Mouse (Mus musculus) forebrain, embryonic 14.5 days (tissue): Measurements from ENCODE around the gene Azin2. TPM values are rescaled to one million over a fixed set of nuclear protein-coding genes. Genes with fewer than 3 reads are reported as not detected.

ENCODE experiments used
- ATAC-seq: fragments of 200-750 bp; cut with Nextera tagmentation; 2 replicates; pipeline ENCODE4 v1.8.0; 2017; ENCODE audit warnings: mild to moderate bottlenecking, moderate library complexity
- DNase-seq: peaks from one replicate; pipeline ENCODE4 v3.0.0-alpha.2; 2015; ENCODE audit warnings: low spot score
- H3K27ac ChIP-seq: fragments of 300-500 bp; sonication (generic); 2 replicates; pipeline ENCODE4 v1.5.1; 2014; ENCODE audit warnings: low read depth, mild to moderate bottlenecking, control low read depth, low read length, moderate library complexity
- H3K27me3 ChIP-seq: fragments of 300-500 bp; sonication (generic); replicated peaks from 2 replicates; pipeline ENCODE4 v1.6.1; 2014; ENCODE audit warnings: low read length, control low read depth, mixed read lengths; ENCODE audit not compliant: control insufficient read depth, insufficient read depth
- H3K36me3 ChIP-seq: fragments of 300-500 bp; sonication (generic); 2 replicates; pipeline ENCODE4 v1.6.1; 2014; ENCODE audit warnings: low read length, control low read depth; ENCODE audit not compliant: control insufficient read depth, insufficient read depth
- H3K4me1 ChIP-seq: fragments of 300-500 bp; sonication (generic); 2 replicates; pipeline ENCODE4 v1.6.1; 2014; ENCODE audit warnings: antibody characterized with exemption, low read length, control low read depth; ENCODE audit not compliant: control insufficient read depth, insufficient read depth
- H3K4me2 ChIP-seq: fragments of 300-500 bp; sonication (generic); 2 replicates; pipeline ENCODE4 v1.6.1; 2014; ENCODE audit warnings: mild to moderate bottlenecking, control low read depth, low read length
- H3K4me3 ChIP-seq: fragments of 300-500 bp; sonication (generic); 2 replicates; pipeline ENCODE4 v1.5.1; 2014; ENCODE audit warnings: low read depth, low read length, control low read depth
- H3K9ac ChIP-seq: fragments of 300-500 bp; sonication (generic); 2 replicates; pipeline ENCODE4 v1.6.1; 2014; ENCODE audit warnings: mild to moderate bottlenecking, low read length, control low read depth, moderate library complexity
- H3K9me3 ChIP-seq: fragments of 300-500 bp; sonication (generic); replicated peaks from 2 replicates; pipeline ENCODE4 v1.6.1; 2016; ENCODE audit warnings: low read length, control low read depth, mixed read lengths; ENCODE audit not compliant: control insufficient read depth
- WGBS: fragments of 180-500 bp; shearing (Covaris S2); extraction: QIAGEN DNeasy Blood & Tissue Kit; methylation state at CpG from one replicate; pipeline ENCODE4 v1.1.7; 2014; 5-methylcytosine and 5-hydroxymethylcytosine counted together
- polyA plus RNA-seq: library from polyadenylated mRNA; unstranded; fragments of >200 nt; fragmentation: Nextera tagmentation; extraction: Ambion mirVana; gene quantifications from 2 replicates; pipeline ENCODE4 v1.2.1, GENCODE M21; 2014

The Azin2 gene
- polyA plus RNA-seq, 1 experiment from 2014 or later: 11.7 TPM

- Histone ChIP-seq H3K4me2 (no peak overlapping the region), H3K27ac (no peak overlapping the region), H3K9me3 (no peaks in the 10 kb centered on the region), H3K4me3 (no peak overlapping the region), H3K9ac (no peak overlapping the region), H3K4me1 (peaks cover 15% of the 10 kb centered on the region), H3K27me3 (no peaks in the 10 kb centered on the region), H3K36me3 (0 out of 2 replicates have a peak, but pooled peaks cover 6% of the 10 kb centered on the region)
- ATAC-seq (no peak), DNase-seq (no peak)
- 91% methylated on average over 8 of the region's 8 CpGs for WGBS
Measured at GRCm38 (mm10) chr4:128902390-128902789, 59.9 kb downstream of the Azin2 start.

- 87% methylated on average over 14 of the region's 14 CpGs for WGBS
- Histone ChIP-seq H3K9me3 (no peaks in the 10 kb centered on the region), H3K27ac (0 out of 2 replicates have a peak overlapping the region, but pooled peaks have one; percentile 90), H3K4me1 (peaks cover 15% of the 10 kb centered on the region), H3K36me3 (0 out of 2 replicates have a peak, but pooled peaks cover 6% of the 10 kb centered on the region), H3K4me2 (no peak overlapping the region), H3K9ac (no peak overlapping the region), H3K27me3 (no peaks in the 10 kb centered on the region), H3K4me3 (no peak overlapping the region)
- no peak for DNase-seq
- ATAC-seq: no peak
Measured at GRCm38 (mm10) chr4:128900484-128900883, 61.8 kb downstream of the Azin2 start.

- Histone ChIP-seq H3K36me3 (0 out of 2 replicates have a peak, but pooled peaks cover 6% of the 10 kb centered on the region), H3K27ac (peak overlapping the region; percentile 90), H3K4me3 (no peak overlapping the region), H3K27me3 (no peaks in the 10 kb centered on the region), H3K4me1 (peaks cover 15% of the 10 kb centered on the region), H3K9ac (peak overlapping the region; percentile 58), H3K4me2 (peak overlapping the region; percentile 16; the same call in 1 of the 2 replicates), H3K9me3 (no peaks in the 10 kb centered on the region)
- DNase-seq (peak; percentile 96), ATAC-seq (peak; percentile 94)
- WGBS: 0% methylated on average over 6 of the region's 6 CpGs
Measured at GRCm38 (mm10) chr4:128899332-128899731, 62.9 kb downstream of the Azin2 start.

- Histone ChIP-seq H3K36me3 (0 out of 2 replicates have a peak, but pooled peaks cover 6% of the 10 kb centered on the region), H3K27ac (0 out of 2 replicates have a peak overlapping the region, but pooled peaks have one; percentile 90), H3K4me3 (no peak overlapping the region), H3K9ac (no peak overlapping the region), H3K27me3 (no peaks in the 10 kb centered on the region), H3K4me1 (peaks cover 15% of the 10 kb centered on the region), H3K4me2 (no peak overlapping the region), H3K9me3 (no peaks in the 10 kb centered on the region)
- DNase-seq: no peak
- ATAC-seq: no peak
- WGBS: 28% methylated on average over 7 of the region's 7 CpGs
Measured at GRCm38 (mm10) chr4:128897911-128898421, 64.3 kb downstream of the Azin2 start.

GRCm38 (mm10) chr4:128896667-128897066 lies 65.6 kb downstream of the Azin2 start:
- Histone ChIP-seq H3K36me3 (no peaks in the 10 kb centered on the region), H3K27ac (no peak overlapping the region), H3K4me3 (no peak overlapping the region), H3K9me3 (no peaks in the 10 kb centered on the region), H3K4me1 (peaks cover 15% of the 10 kb centered on the region), H3K27me3 (no peaks in the 10 kb centered on the region), H3K4me2 (no peak overlapping the region), H3K9ac (no peak overlapping the region)
- WGBS: 93% methylated on average over 10 of the region's 10 CpGs
- no peak for ATAC-seq
- DNase-seq: no peak

GRCm38 (mm10) chr4:128895841-128896240 lies 66.4 kb downstream of the Azin2 start:
- DNase-seq (no peak), ATAC-seq (no peak)
- no peaks in the 10 kb centered on the region for H3K27me3 ChIP-seq
- no peaks in the 10 kb centered on the region for H3K36me3 ChIP-seq
- peaks cover 15% of the 10 kb centered on the region for H3K4me1 ChIP-seq
- H3K27ac ChIP-seq: no peak overlapping the region
- no peak overlapping the region for H3K4me3 ChIP-seq
- H3K9ac ChIP-seq: no peak overlapping the region
- WGBS: 97% methylated on average over 4 of the region's 4 CpGs
- H3K9me3 ChIP-seq: no peaks in the 10 kb centered on the region
- H3K4me2 ChIP-seq: no peak overlapping the region

GRCm38 (mm10) chr4:128894112-128894511 lies 68.1 kb downstream of the Azin2 start:
- Histone ChIP-seq H3K27ac (no peak overlapping the region), H3K4me1 (peaks cover 6% of the 10 kb centered on the region), H3K4me2 (no peak overlapping the region), H3K36me3 (no peaks in the 10 kb centered on the region), H3K9me3 (no peaks in the 10 kb centered on the region), H3K27me3 (no peaks in the 10 kb centered on the region), H3K4me3 (no peak overlapping the region), H3K9ac (no peak overlapping the region)
- 81% methylated on average over 12 of the region's 12 CpGs for WGBS
- ATAC-seq: no peak
- no peak for DNase-seq

GRCm38 (mm10) chr4:128892188-128892587 lies 70.1 kb downstream of the Azin2 start:
- WGBS: 74% methylated on average over 6 of the region's 6 CpGs

DNA sequence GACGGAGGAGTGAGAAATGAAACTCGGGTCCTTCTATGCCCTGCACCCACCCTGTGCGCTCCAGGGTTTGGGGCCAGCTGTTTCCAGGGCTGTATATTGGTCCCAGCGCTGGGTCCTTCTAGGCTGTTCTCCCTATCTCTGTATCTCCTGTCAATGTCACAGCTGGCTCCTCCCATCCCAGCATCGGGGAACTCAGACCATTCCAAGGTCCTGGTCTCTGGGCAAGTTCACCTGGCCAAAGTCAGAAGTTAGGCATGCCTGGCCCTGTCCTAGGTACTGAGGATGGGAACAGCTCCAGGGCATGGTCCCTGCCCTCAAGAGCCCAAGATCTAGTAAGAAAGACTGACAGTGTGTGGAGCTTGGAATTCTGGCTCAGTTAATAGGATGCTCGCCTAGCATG lies 70.5 kb downstream of the Azin2 start:
- H3K27me3 ChIP-seq: no peaks in the 10 kb centered on the region
- H3K4me2 ChIP-seq: no peak overlapping the region
- H3K9ac ChIP-seq: no peak overlapping the region
- no peak overlapping the region for H3K27ac ChIP-seq
- no peak for DNase-seq
- WGBS: 84% methylated on average over 6 of the region's 6 CpGs
- H3K36me3 ChIP-seq: no peaks in the 10 kb centered on the region
- ATAC-seq: no peak
- H3K4me3 ChIP-seq: no peak overlapping the region
- no peaks in the 10 kb centered on the region for H3K9me3 ChIP-seq
- H3K4me1 ChIP-seq: peaks cover 12% of the 10 kb centered on the region

More at GRCm38 (mm10) chr4:128892188-128892587, 70.1 kb downstream of the Azin2 start:
- Histone ChIP-seq H3K27me3 (no peaks in the 10 kb centered on the region), H3K9me3 (no peaks in the 10 kb centered on the region), H3K4me3 (no peak overlapping the region), H3K4me2 (no peak overlapping the region), H3K9ac (no peak overlapping the region), H3K4me1 (peaks cover 9% of the 10 kb centered on the region), H3K36me3 (no peaks in the 10 kb centered on the region), H3K27ac (no peak overlapping the region)
- DNase-seq: no peak
- no peak for ATAC-seq
